Mouse (Mus musculus): ENCODE measurements around the gene Snx27. TPM values are rescaled to one million over a fixed set of nuclear protein-coding genes. Genes with fewer than 3 reads are reported as not detected.

Gene Snx27
- polyA plus RNA-seq, 1 experiment from 2014 or later, result 66.8 TPM

DNA sequence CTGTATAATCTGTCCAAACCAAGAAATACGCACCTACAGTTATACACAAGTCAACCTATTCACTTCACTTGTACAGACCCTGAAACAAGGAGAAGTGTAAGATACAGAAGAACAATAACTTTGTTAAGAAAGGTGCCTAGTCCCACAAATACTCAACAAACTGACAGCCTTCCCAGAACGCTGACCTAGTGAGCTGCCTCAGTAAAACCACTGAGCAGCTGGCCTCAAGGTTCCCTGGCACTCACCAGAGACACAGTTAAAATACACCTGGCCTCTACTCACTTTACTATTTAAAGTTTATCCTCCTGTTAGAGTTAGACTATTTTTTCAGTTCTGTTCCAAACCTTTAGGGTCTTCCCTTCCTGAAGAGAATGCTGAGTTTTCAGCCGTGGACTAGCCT, 19.4 kb downstream of the Snx27 start:
- no peaks in the 10 kb centered on the region for H3K4me1 ChIP-seq (ENCODE audit: control insufficient read depth, insufficient read depth, low read length)
- H3K4me3 ChIP-seq (replicated peaks; ENCODE audit: low read depth, low read length), result no peak overlapping the region
- H3K36me3 ChIP-seq (ENCODE audit: control insufficient read depth, insufficient read depth, low read length), result peaks cover 16% of the 10 kb centered on the region; the same call in 1 of the 2 replicates
- H3K4me2 ChIP-seq (ENCODE audit: low read length), result no peak overlapping the region
- no peak for DNase-seq
- ATAC-seq (ENCODE audit: low FRiP score, low TSS enrichment), result no peak
- no peaks in the 10 kb centered on the region for H3K27me3 ChIP-seq (ENCODE audit: control insufficient read depth, insufficient read depth, low read length)
- H3K9ac ChIP-seq (replicated peaks; ENCODE audit: low read length), result no peak overlapping the region
- no peaks in the 10 kb centered on the region for H3K9me3 ChIP-seq (ENCODE audit: control insufficient read depth, low read length)
- WGBS, result 94% methylated on average over 3 of the region's 3 CpGs
- no peak overlapping the region for H3K27ac ChIP-seq (replicated peaks; ENCODE audit: low read depth, low read length)

DNA sequence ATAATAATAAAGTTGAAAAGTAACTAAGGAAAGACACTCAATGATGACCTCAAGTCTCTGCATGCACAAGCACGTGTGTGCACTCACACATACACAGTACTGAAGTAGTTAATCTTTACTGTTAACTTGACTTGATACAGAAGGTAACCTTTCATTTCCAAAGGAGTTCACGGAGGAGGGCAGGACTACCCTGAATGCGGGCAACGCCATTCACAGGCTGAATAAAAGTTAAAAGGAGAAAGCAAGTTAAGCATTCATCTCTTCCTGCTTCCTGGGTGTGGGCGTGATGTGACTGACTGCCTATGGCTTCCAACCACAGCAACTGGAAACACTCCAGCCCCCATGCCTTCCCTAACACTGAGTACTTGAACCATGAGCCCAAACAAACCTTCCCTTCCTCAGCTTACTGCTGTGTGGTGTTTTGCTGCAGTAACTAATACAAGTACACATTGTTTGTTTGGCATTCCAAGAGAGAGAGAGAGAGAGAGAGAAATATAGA, 22.5 kb downstream of the Snx27 start:
- no peak for ATAC-seq (ENCODE audit: low FRiP score, low TSS enrichment)
- WGBS, result 92% methylated on average over 5 of the region's 5 CpGs
- no peak overlapping the region for H3K4me3 ChIP-seq (replicated peaks; ENCODE audit: low read depth, low read length)
- DNase-seq, result no peak
- H3K9ac ChIP-seq (replicated peaks; ENCODE audit: low read length), result no peak overlapping the region
- no peak overlapping the region for H3K27ac ChIP-seq (replicated peaks; ENCODE audit: low read depth, low read length)
- H3K27me3 ChIP-seq (ENCODE audit: control insufficient read depth, insufficient read depth, low read length), result no peaks in the 10 kb centered on the region
- H3K4me1 ChIP-seq (ENCODE audit: control insufficient read depth, insufficient read depth, low read length), result no peaks in the 10 kb centered on the region
- no peak overlapping the region for H3K4me2 ChIP-seq (ENCODE audit: low read length)
- H3K9me3 ChIP-seq (ENCODE audit: control insufficient read depth, low read length), result no peaks in the 10 kb centered on the region
- H3K36me3 ChIP-seq (ENCODE audit: control insufficient read depth, insufficient read depth, low read length), result peaks cover 16% of the 10 kb centered on the region; the same call in 1 of the 2 replicates

DNA sequence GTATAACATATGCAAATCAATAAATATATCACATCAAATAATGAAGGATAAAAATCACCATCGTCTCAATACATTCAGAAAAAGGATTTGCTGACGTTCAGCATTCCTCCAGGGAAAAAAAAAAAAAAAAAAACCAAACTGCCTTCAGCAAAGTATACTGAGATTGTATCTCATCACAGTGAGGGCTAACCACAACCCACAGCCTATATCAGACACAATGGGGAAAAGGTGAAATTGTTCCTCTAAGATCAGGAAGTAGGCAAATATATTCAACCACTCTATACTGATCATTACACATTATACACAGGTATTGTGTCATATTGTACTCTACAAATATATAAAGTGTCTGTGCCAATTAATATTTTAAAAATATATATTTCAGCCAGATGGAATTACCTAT, 33.5 kb downstream of the Snx27 start:
- H3K4me3 ChIP-seq (replicated peaks; ENCODE audit: low read depth, low read length), result no peak overlapping the region
- H3K4me1 ChIP-seq (ENCODE audit: control insufficient read depth, insufficient read depth, low read length), result no peaks in the 10 kb centered on the region
- no peaks in the 10 kb centered on the region for H3K27me3 ChIP-seq (ENCODE audit: control insufficient read depth, insufficient read depth, low read length)
- no peak overlapping the region for H3K9ac ChIP-seq (replicated peaks; ENCODE audit: low read length)
- H3K36me3 ChIP-seq (ENCODE audit: control insufficient read depth, insufficient read depth, low read length), result no peaks in the 10 kb centered on the region
- DNase-seq, result no peak
- no peak overlapping the region for H3K27ac ChIP-seq (replicated peaks; ENCODE audit: low read depth, low read length)
- no peak for ATAC-seq (ENCODE audit: low FRiP score, low TSS enrichment)
- no peaks in the 10 kb centered on the region for H3K9me3 ChIP-seq (ENCODE audit: control insufficient read depth, low read length)
- 74% methylated on average over 2 of the region's 2 CpGs for WGBS
- H3K4me2 ChIP-seq (ENCODE audit: low read length), result no peak overlapping the region

DNA sequence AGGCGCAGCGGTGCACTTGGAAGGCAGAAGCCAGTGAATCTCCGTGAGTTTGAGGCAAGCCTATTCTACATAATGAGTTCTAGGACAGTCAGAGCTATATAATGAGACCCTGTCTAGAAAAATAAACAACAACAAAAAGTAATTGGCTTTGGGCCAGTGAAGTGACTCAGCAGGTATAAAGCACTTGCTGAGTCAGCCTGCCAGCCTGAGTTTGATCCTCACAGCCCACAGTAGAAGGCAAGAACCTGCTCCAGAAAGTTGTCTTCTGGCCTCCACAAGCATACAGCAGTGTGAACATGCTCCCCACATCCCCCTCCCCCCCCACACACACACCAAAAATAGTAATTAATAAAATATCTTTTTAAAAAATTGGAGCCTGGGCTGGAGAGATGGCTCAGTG, 45.3 kb downstream of the Snx27 start:
- H3K27me3 ChIP-seq (ENCODE audit: control insufficient read depth, insufficient read depth, low read length), result no peaks in the 10 kb centered on the region
- DNase-seq (no peak), ATAC-seq (ENCODE audit: low FRiP score, low TSS enrichment) (no peak)
- no peak overlapping the region for H3K9ac ChIP-seq (replicated peaks; ENCODE audit: low read length)
- whole genome bisulfite sequencing, result 96% methylated on average over 3 of the region's 3 CpGs
- H3K4me2 ChIP-seq (ENCODE audit: low read length), result no peak overlapping the region
- H3K4me1 ChIP-seq (ENCODE audit: control insufficient read depth, insufficient read depth, low read length), result no peaks in the 10 kb centered on the region
- H3K27ac ChIP-seq (replicated peaks; ENCODE audit: low read depth, low read length), result no peak overlapping the region
- H3K9me3 ChIP-seq (ENCODE audit: control insufficient read depth, low read length), result no peaks in the 10 kb centered on the region
- no peaks in the 10 kb centered on the region for H3K36me3 ChIP-seq (ENCODE audit: control insufficient read depth, insufficient read depth, low read length)
- H3K4me3 ChIP-seq (replicated peaks; ENCODE audit: low read depth, low read length), result no peak overlapping the region

DNA sequence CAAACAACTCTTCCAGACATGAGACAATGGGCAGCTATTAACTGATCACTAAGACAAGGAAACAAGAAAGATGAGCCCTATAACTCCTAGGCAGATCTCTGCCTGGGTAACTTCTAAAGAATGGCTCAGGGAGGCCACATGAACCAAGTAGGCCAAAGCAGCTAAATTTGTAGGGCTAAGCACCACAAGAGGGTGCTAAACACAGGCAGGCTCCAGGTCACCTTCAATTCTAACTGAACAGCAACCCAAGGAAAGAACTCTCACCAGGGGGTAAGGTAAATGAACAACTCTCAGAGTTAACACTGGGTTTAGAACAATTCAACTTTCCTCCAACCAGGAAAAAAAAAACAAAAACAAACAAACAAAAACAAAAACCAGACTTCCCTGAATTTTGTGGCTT, 48.5 kb downstream of the Snx27 start:
- Histone ChIP-seq H3K36me3 (ENCODE audit: control insufficient read depth, insufficient read depth, low read length) (peaks cover 15% of the 10 kb centered on the region), H3K27me3 (ENCODE audit: control insufficient read depth, insufficient read depth, low read length) (no peaks in the 10 kb centered on the region), H3K4me1 (ENCODE audit: control insufficient read depth, insufficient read depth, low read length) (no peaks in the 10 kb centered on the region), H3K4me2 (ENCODE audit: low read length) (no peak overlapping the region), H3K9me3 (ENCODE audit: control insufficient read depth, low read length) (no peaks in the 10 kb centered on the region), H3K27ac (replicated peaks; ENCODE audit: low read depth, low read length) (no peak overlapping the region), H3K4me3 (replicated peaks; ENCODE audit: low read depth, low read length) (no peak overlapping the region), H3K9ac (replicated peaks; ENCODE audit: low read length) (no peak overlapping the region)
- DNase-seq (peak; percentile 41), ATAC-seq (ENCODE audit: low FRiP score, low TSS enrichment) (no peak)

DNA sequence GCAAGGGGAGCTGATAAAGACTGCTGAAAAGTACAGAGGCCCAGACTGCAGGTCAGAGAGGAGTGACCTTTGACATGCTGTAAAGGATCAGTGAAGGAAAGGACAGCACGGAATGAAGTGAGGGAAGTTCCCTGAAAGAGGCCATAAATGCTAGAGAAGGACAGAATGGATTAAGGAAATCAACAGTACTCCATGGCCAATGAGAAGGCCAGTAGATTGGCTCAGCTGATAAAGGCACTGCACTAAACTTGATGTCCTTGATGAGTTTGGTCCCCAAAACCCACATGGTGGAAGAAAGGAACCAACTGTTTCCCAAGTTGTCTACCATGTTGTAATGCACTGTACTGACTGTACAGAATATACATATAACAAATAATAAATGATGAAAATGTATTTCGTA, 55.8 kb downstream of the Snx27 start:
- ATAC-seq (ENCODE audit: low FRiP score, low TSS enrichment) (no peak), DNase-seq (no peak)
- Histone ChIP-seq H3K36me3 (ENCODE audit: control insufficient read depth, insufficient read depth, low read length) (peaks cover 42% of the 10 kb centered on the region), H3K4me2 (ENCODE audit: low read length) (no peak overlapping the region), H3K4me3 (replicated peaks; ENCODE audit: low read depth, low read length) (no peak overlapping the region), H3K9ac (replicated peaks; ENCODE audit: low read length) (no peak overlapping the region), H3K4me1 (ENCODE audit: control insufficient read depth, insufficient read depth, low read length) (no peaks in the 10 kb centered on the region), H3K27ac (replicated peaks; ENCODE audit: low read depth, low read length) (no peak overlapping the region), H3K27me3 (ENCODE audit: control insufficient read depth, insufficient read depth, low read length) (no peaks in the 10 kb centered on the region), H3K9me3 (ENCODE audit: control insufficient read depth, low read length) (no peaks in the 10 kb centered on the region)
- WGBS, result 66% methylated on average over 2 of the region's 2 CpGs

DNA sequence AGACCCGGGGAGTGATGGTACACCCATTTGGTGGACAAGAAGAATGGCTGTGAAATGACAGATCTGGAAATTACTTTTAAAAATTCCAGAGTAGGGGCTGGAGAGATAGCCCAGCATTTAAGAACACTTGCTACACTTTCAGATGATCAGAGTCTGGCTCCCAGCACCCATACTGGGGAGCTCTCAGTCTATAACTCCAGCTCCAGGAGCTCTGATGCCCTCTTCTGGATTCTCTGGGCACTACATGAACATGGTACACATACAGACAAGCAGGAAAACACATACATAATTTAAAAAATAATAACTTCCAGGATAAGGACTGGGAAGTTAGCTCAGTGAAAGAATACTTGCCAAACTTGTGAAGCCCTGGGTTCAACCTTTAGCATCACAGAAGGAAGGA, 75.9 kb downstream of the Snx27 start:
- WGBS, result 100% methylated on average over 1 of the region's 1 CpGs
- no peak overlapping the region for H3K4me2 ChIP-seq (ENCODE audit: low read length)
- H3K36me3 ChIP-seq (ENCODE audit: control insufficient read depth, insufficient read depth, low read length), result peaks cover 53% of the 10 kb centered on the region
- no peak for ATAC-seq (ENCODE audit: low FRiP score, low TSS enrichment)
- no peak overlapping the region for H3K27ac ChIP-seq (replicated peaks; ENCODE audit: low read depth, low read length)
- H3K27me3 ChIP-seq (ENCODE audit: control insufficient read depth, insufficient read depth, low read length), result no peaks in the 10 kb centered on the region
- H3K9ac ChIP-seq (replicated peaks; ENCODE audit: low read length), result no peak overlapping the region
- no peaks in the 10 kb centered on the region for H3K9me3 ChIP-seq (ENCODE audit: control insufficient read depth, low read length)
- no peaks in the 10 kb centered on the region for H3K4me1 ChIP-seq (ENCODE audit: control insufficient read depth, insufficient read depth, low read length)
- DNase-seq, result no peak
- H3K4me3 ChIP-seq (replicated peaks; ENCODE audit: low read depth, low read length), result no peak overlapping the region

DNA sequence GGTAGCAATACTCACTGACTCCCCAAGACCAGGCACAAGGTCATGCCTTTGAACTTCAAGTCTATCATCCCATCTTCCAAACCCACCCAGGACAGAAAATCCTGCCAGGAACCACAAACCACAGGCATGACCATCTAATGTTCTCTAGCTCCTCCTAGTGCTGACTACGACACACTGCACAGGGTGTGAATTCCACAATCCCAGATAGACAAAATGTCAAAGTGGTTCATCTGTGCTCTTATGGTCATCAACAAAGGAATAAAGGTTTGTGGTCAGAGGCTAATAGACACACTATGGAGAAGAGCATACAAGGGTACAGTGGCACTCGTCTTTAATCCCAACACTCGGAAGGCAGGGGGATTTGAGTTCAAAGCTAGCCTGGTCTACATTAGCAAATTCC, 80.3 kb downstream of the Snx27 start:
- Histone ChIP-seq H3K9me3 (ENCODE audit: control insufficient read depth, low read length) (no peaks in the 10 kb centered on the region), H3K27ac (replicated peaks; ENCODE audit: low read depth, low read length) (no peak overlapping the region), H3K4me3 (replicated peaks; ENCODE audit: low read depth, low read length) (no peak overlapping the region), H3K27me3 (ENCODE audit: control insufficient read depth, insufficient read depth, low read length) (no peaks in the 10 kb centered on the region), H3K4me1 (ENCODE audit: control insufficient read depth, insufficient read depth, low read length) (no peaks in the 10 kb centered on the region), H3K36me3 (ENCODE audit: control insufficient read depth, insufficient read depth, low read length) (peaks cover 35% of the 10 kb centered on the region), H3K4me2 (ENCODE audit: low read length) (no peak overlapping the region), H3K9ac (replicated peaks; ENCODE audit: low read length) (no peak overlapping the region)
- WGBS, result 67% methylated on average over 3 of the region's 3 CpGs
- DNase-seq (peak; percentile 79), ATAC-seq (ENCODE audit: low FRiP score, low TSS enrichment) (no peak)

DNA sequence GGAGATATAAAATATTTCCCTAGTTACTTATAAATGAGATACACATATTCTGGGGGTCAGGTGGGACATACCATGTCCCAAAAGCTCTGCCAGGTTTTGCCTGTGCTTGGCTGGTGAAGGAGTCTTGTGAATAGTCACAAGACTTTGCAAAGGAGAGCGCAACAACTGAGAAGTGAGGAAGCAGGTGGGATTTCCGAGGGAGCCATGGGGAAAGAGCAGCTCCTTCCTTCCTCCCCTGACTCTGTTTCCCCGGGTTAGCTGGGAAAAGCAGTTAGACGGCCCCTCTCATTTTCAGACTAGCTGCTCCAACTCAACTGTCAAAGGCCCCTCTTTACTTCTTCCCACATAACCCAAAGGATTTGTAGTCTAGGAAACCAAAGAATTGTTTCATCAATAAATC, 85.4 kb downstream of the Snx27 start:
- Histone ChIP-seq H3K9me3 (ENCODE audit: control insufficient read depth, low read length) (no peaks in the 10 kb centered on the region), H3K4me1 (ENCODE audit: control insufficient read depth, insufficient read depth, low read length) (no peaks in the 10 kb centered on the region), H3K27me3 (ENCODE audit: control insufficient read depth, insufficient read depth, low read length) (no peaks in the 10 kb centered on the region), H3K27ac (replicated peaks; ENCODE audit: low read depth, low read length) (no peak overlapping the region), H3K4me2 (ENCODE audit: low read length) (no peak overlapping the region), H3K4me3 (replicated peaks; ENCODE audit: low read depth, low read length) (no peak overlapping the region), H3K9ac (replicated peaks; ENCODE audit: low read length) (no peak overlapping the region), H3K36me3 (ENCODE audit: control insufficient read depth, insufficient read depth, low read length) (peaks cover 25% of the 10 kb centered on the region)
- DNase-seq, result no peak
- no peak for ATAC-seq (ENCODE audit: low FRiP score, low TSS enrichment)
- WGBS, result 79% methylated on average over 4 of the region's 4 CpGs

Measured in midbrain, embryonic 14.5 days (tissue).